Mouse (Mus musculus) frontal cortex, adult (tissue): ENCODE results near the gene Foxc2.

Source experiments
- ATAC-seq: cut with Nextera tagmentation; 2 replicates; pipeline ENCODE4 v1.9.2; 2017; ENCODE audit warnings: mild to moderate bottlenecking, moderate library complexity, mixed read lengths; ENCODE audit not compliant: low TSS enrichment

Foxc2 gene

DNA sequence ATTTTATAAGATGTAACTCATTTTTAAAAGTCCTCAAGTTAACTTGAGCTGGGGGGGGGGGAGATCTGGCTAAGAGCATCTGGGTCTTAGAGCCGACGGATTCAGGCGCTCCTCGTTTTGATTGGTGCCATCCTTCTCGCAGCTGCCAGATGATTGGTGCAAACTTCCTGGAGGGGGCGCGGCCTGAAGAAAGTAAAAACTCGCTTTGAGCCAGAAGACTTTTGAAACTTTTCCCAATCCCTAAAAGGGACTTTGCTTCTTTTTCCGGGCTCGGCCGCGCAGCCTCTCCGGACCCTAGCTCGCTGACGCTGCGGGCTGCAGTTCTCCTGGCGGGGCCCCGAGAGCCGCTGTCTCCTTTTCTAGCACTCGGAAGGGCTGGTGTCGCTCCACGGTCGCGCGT is at the start of gene Foxc2:
TSS of gene Foxc2 (plus strand) at position 224 of the 400 bp plus-strand sequence.
- ATAC-seq: no peak

DNA sequence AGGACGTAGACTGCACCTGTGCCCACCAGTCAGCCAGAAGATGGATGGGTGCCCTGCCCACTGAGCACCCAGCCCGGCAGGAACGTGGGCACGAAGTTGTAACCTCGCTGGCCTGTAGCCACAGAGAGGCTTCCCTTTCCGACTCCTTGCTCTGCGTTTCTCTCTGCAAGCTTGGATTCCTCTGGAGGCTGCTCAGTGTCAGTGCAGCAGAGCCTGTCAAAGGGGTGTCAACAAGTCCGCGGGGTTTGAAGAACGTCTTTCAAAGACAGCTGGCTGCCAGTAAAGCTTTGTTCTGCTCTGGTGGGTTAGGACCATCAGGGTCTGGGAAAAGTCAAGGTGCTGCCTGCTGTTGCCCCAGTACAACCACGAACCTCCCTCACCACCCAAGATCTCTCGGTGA is 44.5 kb upstream of the Foxc2 start:
- no peak for ATAC-seq

DNA sequence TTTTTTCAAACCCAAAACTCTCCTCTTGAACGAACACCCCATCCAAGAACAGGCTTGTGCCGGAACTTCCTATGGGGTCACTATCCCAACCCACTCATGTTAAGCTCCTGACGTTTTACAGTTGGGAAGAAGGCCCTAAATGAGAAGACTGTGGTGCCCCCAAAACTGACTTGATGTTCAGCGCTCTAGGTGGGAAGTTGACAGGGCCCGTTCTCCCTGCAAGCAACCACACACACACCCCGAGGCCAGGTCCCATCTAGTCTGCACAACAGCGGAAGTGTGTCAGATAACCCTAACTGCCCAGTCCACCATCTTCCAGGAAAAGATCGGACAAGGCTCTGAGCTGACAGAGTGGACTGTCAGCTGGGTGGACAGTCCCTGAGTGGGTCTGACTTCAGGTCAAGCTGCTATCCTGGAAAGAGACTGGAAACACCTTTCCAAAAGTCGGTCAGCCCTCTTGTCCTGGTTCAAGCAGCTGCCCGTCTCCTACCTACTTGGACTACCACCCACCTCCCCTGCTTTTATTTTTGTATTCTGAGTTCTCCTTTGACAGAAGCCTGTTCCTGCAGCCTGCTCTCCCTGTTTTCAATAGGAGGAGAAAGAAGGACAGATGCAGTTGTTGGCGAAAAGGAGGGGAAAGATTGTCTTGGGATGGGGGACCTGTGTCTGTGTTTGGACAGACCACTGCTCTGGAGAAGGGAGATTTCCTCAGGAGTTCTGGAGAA is 43.4 kb upstream of the Foxc2 start:
- no peak for ATAC-seq

DNA sequence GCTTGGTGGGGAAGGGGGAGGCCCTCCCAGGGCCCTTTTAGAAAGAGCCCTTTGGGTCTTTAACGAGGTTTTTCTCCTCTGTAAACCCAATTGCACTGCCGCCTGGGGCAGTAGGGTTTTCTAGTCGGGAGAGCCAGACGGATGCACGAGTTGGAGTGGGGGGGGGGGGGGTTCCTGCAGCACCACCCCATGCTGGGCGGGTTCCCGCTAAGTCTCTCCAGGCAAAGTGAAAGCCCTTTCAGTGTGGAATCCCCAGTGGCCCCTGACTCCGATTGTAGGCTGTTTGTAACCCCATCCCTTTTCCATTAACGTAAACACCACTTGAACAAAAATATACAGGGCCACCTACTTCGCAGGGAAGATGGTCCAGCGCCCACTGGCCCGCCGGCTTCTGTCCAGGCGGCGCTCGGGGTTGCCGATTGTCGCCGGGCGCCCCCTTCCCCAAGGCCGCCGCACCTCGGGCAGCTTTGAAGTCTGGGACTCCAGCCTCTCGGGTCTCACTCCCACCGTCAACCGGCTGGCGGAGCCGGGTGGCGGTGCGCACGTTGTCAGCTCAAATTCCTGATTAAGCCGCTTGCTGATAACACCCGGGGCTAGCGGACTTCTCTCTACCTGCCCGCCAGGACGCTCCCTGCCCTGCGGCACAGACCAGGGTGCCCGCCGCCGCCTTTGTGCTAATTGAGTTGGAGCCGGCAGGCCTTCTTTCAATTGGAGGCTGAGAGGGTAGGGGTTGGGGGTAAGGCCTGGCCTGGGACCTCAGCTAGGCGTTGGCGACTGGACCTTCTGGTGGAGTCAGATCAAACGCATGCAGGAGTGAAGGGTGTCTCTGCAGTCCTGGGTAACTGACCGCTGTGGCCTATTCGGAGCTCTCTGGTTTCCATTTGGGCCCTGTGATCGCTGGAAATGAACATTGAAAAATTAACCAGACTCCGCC is 42.5 kb upstream of the Foxc2 start:
- no peak for ATAC-seq

DNA sequence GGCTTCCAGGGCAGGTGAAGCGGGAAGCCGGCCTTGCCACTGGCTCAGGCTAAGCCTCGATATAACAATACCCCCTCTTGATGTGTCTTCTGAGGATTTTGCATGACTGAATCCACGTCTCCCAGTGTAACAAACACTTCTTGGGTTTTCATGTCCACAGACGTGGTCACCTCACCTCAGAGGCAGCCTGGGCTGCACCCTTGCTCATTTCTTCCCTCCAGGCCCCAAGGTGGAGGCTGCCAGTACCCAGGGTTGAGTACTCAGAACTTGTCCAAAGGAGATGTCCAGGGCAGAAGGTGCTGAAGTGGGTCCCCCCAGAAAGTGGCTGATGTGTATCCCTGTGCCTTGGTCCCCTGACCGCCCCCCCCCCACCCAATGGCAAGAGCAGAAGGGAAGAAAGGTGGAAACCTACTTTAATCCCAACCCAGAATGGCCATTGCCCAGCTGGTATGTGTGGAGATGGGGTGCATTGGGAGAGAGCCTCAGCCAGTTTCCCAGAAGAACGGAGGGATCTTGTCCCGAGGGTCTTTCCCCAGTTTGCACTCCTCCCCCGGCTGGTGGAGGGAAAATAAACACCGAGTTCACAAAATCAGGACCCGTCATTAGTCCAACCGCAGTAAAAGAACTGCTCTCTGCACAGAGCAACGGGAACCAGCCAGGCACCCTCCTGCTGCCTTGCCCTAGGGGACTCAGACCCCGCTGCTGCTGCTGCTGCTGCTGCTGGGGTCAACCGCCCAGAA is 41.7 kb upstream of the Foxc2 start:
- ATAC-seq: no peak

DNA sequence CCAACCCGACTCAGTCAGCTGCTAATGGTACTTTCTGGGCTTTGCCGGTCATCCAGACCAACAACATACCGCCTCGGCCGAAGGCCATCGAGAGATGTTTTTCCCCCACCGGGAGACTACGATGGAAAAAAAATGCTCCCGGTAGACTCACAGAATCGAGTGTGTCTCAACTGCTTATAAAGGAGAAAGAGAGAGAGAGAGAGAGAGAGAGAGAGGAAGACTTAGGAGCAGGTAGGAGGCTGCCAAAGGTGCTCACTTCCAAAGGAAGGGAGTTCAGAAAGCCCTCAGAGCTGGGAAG is 41.2 kb upstream of the Foxc2 start:
- no peak for ATAC-seq

DNA sequence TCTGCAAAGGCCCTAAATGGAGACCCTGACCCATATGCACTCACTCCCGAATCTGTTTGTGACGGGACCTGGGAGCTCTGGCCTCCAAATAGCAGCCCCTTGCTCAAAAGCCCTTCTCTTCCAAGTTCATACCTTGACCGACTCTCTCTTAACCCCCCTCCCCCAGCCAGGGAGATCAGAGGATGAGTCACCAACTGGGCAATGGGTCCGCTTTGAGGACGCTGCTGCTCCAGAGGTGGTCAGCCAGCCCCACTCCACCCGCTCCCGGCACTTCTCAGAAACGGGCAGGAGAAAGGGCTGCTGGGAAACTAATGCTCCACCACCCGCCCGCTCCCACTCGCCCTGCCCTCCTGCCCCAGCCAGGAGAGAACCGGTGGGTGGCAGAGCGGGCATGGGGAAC is 40.0 kb upstream of the Foxc2 start:
- no peak for ATAC-seq

DNA sequence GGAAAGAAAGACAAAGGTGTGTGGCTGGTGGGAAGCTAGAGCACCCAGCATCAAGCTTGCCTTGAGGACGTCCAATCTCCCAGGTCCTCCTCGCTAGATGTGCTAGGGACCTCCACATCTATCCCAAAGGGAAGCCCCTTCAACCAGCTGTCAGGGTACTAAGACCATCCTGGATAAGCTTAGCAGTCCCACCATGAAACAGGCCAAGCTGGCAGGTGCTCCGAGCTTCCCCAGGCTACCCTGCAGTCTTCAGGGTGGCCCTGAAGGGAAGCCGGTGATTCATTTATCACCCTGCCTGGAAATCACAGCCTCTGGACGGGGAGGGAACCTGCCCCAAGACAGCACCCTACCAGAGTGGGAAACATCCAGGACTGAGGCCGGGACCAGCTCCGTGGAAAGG is 39.4 kb upstream of the Foxc2 start:
- ATAC-seq: no peak

DNA sequence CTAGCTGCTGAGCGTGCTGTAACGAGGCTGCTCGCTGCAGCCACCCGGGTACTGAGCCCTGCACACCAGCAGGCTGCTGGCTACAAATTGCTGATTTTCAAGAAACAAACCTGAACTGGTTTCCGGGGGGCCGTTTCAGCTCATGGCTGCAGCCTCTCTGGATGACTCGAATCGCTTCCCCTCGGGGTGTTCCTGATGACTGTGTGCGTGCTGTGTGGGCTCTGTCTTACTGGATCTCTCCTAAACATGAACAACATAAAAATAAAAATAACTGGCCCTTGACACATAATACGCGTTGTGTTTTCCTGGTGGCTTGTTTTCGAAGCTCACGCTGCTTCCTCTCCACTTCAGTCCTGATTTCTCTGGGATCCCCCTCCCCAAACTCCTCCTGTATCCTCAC is 37.2 kb upstream of the Foxc2 start:
- ATAC-seq: no peak

DNA sequence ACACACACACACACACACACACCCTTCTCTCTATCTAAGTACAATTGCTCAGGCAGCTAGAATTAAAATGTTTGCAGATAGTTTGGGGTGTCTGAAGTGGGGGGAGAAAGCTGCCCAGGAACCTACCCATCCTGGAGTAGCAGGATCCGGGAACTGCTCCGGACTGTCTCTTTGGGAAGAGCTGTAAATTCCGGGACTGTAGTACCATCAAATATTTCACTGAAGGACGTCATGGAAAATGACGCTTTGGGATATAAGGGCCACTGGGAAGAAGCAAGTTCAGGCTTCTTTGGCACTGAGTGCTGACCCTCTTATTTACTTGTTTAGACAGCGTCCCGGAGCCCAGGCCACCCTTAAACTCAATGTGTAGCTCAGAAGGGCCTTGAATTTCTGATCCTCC is 36.8 kb upstream of the Foxc2 start:
- ATAC-seq: no peak

DNA sequence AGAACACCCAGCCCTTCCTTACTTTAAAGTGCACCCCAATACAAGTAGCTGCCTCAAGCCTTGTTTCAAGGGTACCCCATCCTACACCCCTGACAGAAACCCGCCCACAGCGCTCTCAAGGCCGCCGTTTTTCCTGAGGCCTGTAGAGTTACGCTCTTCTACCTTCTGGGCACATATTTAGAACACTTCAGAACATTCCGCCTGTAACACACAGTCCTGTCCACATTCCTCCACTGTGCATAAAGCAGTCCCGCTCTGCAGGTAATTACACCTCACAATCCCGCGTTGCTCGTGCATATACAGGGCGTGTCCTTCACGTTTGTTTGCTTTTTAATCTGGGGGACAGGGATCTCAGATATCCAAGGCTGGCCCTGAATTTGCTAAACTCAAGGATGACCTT is 36.0 kb upstream of the Foxc2 start:
- no peak for ATAC-seq

DNA sequence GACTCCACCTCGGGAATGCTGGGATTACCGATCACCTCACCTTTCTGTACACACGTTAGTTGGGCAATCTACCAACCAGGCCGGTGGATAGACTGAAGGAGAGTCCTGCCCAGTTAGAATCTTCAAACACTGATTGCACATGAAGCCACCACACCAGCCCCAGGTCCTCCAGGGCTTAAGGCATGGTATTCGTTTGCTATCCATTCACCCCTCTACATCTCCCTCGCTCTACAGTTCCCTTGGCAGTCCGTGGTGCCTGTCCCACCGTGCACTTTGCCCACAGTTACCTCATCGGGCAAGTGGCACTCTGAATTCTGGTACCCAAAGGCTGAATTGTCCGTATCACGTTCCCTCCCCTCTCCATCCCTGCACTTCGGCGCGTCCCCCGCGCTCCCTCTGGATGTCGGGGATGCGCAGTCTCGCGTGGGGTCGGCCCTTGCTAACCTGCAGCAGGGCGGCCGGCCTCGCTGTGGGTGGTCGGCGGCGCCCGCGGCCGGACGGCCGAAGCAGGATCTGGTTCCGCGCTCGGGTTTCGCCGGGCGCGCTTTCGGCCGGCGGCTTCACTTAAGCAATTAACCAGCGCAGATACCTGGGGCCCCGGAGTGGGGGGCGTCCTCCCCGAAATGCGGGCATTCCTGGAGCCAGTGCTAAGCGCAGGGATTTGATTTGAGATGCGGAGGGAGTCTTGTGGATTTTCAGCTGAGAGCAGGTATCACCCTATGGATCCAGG is 35.4 kb upstream of the Foxc2 start:
- no peak for ATAC-seq

DNA sequence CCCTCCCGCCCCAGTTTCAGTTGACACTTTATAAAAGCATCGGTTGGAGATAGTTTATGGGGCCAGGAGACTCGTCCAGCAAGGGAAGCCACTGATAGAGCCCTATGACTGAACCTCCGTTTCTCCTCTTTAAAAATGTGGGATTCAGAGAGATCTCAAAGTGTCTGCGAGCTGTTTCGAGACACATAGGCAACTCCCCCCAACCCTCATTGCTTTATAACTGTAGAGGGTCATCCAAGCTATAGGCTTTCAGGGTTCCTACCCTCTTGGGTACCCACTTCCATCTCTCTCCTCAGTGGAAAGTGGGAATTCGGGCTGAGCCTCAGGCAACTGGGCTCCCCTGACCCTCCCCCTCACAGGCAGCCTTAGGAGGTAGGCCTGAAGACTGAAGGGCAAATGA is 34.6 kb upstream of the Foxc2 start:
- ATAC-seq: no peak

DNA sequence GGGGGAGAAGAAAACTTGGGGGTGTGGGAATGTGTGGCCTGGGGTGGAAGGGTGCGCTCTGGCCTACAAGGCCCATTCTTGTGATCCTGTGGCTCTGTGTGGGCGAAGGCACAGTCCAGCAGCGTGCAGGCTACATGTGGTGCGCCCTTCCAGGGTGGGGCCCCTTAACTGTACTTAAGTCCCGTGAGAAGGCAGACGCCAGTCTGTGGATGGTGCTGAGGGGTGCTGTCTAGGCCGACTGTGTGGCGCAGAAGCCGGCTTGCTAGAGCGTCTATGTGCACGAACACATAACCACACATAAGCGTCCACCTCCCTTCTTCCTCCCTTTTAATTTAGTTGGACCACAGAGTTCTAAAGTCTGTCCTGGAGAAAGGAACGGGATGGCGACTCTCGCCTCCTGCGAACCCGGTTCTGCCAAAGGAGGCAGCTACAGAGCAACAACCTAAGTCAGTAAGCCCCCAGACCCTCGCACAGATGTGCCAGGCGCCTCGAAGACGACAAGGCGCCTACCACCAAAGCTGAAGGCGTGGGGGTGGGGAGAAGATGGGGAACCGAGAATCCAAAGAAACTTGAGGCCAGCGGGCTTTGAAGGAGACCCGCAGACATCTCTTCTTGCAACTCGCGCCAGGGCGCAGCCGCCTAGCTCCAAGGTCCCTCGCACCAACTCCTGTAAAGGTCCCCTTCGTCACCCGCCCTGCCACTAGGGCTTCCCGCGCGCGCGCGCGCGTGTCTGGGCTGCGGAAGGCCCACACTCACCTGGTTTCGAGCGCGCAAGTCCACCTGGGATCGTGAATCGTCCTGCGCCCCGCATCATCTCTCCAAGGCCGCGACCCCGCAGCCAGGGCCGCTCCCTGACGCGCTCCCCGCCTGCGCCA is 33.5 kb upstream of the Foxc2 start:
- no peak for ATAC-seq

DNA sequence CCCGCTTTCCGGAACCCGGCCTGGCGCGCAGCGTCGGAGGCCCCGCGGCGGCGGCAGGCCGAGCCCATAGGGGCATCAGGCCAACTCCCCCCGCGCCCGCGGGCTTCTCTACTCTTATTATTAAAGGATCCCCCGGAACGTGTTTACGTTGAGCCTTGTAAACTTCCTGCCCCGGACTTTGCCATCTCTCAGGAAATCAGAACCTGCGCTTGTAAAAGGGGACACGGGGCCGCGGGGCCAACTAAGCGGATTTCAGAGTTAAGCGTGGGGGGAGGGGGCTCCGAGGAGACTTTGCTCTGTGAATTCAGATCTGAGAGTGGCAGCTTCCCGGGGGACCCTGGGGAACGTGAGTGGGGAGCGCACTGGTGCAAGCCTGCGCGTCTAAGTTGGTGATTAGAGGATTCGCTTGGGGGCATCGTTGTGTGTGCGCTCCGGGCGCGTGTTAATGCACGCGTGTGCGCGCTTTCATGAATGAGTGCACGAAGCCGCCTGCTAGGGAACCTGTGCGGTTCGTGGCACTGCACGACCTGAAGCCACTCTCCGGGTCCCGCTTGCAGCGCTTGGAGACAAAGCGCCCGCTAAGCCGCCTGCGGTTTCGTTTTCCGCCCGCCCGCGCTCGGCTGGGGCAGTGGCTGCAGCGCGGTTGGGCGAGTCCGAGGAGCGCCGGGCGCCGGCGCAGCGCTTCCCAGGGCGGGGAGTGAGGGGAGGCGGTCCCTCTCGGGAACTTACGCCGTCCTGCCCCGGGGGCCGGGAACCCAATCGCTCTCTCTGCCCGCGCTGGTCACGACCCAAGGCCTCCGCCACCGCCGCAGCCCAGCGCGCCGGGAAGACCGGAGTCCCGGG is 32.7 kb upstream of the Foxc2 start:
- ATAC-seq: no peak

DNA sequence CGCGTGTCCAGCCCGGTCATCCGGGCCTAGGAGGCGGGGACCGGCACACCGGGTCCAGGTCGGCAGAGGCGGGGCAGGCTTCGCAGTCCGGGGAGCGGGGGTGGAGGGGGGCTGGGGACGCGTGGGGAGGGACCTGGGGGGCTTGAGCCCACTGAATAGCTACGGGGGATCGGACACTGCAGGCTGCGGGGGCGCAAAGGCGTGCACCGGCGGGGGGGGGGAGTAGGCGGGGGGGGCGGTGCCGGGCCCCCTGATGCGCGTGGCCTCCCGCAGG is 32.1 kb upstream of the Foxc2 start:
- ATAC-seq: no peak

DNA sequence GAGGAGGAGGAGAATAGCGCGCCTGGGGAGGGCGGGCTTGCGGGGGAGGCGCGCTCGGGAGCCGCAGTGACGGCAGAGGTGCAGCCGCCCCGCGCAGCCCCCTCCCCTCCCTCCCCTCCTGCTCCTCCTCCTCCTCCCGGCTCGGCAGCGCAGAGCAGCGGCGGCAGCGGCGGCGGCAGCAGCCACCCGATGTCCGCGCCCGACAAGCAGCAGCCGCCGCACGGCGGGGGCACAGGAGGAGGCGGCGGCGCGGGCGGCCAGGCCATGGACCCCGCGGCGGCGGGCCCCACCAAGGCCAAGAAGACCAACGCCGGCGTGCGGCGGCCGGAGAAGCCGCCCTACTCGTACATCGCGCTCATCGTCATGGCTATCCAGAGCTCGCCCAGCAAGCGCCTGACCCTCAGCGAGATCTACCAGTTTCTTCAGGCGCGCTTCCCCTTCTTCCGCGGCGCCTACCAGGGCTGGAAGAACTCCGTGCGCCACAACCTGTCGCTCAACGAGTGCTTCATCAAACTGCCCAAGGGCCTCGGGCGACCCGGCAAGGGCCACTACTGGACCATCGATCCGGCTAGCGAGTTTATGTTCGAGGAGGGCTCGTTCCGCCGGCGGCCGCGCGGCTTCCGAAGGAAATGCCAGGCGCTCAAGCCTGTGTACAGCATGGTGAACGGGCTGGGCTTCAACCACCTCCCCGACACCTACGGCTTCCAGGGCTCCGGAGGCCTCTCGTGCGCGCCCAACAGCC is 31.6 kb upstream of the Foxc2 start, which contains the start of gene Foxf1:
TSS of gene Foxf1 (plus strand) at position 177 of the 742 bp plus-strand sequence.
- ATAC-seq: no peak

DNA sequence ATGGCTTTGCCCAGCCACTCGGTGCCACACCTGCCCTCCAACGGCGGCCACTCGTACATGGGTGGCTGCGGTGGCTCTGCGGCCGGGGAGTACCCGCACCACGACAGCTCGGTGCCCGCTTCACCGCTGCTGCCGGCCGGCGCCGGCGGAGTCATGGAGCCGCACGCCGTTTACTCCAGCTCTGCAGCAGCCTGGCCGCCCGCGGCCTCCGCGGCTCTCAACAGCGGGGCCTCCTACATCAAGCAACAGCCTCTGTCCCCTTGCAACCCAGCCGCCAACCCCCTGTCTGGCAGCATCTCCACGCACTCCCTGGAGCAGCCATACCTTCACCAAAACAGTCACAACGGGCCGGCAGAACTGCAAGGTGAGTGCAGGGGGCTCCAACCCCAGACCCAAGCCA is 31.0 kb upstream of the Foxc2 start:
- ATAC-seq: no peak

DNA sequence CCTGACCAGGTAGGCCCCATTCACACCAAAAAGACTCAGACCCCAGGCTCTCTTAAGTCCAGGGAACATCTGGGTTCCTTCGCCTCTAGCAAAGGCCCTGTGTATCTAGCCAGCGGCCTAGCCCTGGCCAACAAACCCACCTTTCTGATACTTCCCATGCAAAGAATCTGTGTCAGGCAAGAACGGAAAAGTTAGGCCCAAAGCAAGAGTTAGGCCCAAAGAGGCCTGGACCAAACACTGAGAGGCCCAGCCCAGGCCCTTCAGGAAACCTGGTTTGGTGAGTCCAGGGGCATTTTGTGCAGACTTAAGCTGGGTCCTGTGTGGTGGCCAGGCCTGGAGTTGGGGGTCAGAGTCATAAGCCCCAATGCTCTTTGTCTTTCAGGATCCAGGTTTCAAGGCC is 30.4 kb upstream of the Foxc2 start:
- no peak for ATAC-seq
